Mouse (Mus musculus) liver, embryonic 14.5 days (tissue): ENCODE measurements at regions not wholly inside any gene's neighbourhood (a gene's known extent, or its start where the extent isn't known, plus 50 kb on each side); places are given as distances from the start of the nearest gene placed in this dataset.

Experiments
- CTCF ChIP-seq: IDR thresholded peaks from 2 replicates; pipeline ENCODE4 v1.5.1; 2016; ENCODE audit warnings: antibody characterized with exemption, low read depth, control low read depth
- EP300 ChIP-seq: IDR thresholded peaks from 2 replicates; pipeline ENCODE4 v1.6.1; 2016; ENCODE audit warnings: antibody characterized with exemption, low read depth

DNA sequence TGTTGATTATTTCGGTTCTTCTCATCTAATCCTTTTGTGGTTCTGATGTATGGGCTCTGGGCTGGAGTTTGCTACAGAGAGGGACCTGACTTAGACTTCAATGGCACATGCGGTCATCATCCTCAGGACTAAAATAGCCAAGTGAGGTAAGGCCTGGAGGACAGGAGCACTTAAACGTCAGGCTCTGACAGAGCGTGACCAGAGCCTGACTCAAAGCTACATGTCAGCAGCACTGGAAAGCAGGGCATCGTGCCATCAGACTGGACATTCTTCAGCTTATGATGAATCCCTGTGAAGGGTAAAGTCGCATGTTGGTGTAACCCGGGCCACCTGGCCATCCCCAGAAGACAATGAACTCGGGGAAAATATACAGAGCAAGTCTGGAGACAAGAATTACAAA, 95.8 kb upstream of the Ppp1r12a start:
- no peak for TF ChIP-seq CTCF
- TF ChIP-seq EP300: no peak
